Mouse (Mus musculus): ENCODE results near the gene Zg16.

The Zg16 gene

GRCm38 (mm10) chr7:127019306-127019960, 67.7 kb downstream of the Zg16 start:
- DNase-seq, result no peak

- DNase-seq, result no peak
These were observed 68.5 kb downstream of the Zg16 start for GRCm38 (mm10) chr7:127018416-127019305.

- DNase-seq, result no peak
These were observed 69.2 kb downstream of the Zg16 start for GRCm38 (mm10) chr7:127017950-127018345.

GRCm38 (mm10) chr7:127016971-127017949, 69.9 kb downstream of the Zg16 start, which contains the start of gene Pagr1a:
Gene Pagr1a (minus strand): TSS chr7:127017352.
- DNase-seq, result peak; percentile 100

GRCm38 (mm10) chr7:127016486-127016938, 70.6 kb downstream of the Zg16 start:
- DNase-seq, result no peak

- no peak for DNase-seq
These were observed 70.8 kb downstream of the Zg16 start, which contains the start of gene Pagr1b for GRCm38 (mm10) chr7:127016481-127016485. Gene Pagr1b (minus strand): TSS chr7:127016484.

- peak; percentile 71 for DNase-seq
These were observed 71.0 kb downstream of the Zg16 start for GRCm38 (mm10) chr7:127016081-127016480.

GRCm38 (mm10) chr7:127014993-127015392, 72.1 kb downstream of the Zg16 start:
- no peak for DNase-seq

GRCm38 (mm10) chr7:127014320-127014719, 72.8 kb downstream of the Zg16 start, which contains the start of gene Mvp:
Gene Mvp (minus strand): TSS chr7:127014621.
- DNase-seq, result peak; percentile 64

- no peak for DNase-seq
These were observed 73.7 kb downstream of the Zg16 start for GRCm38 (mm10) chr7:127013385-127013784.

- no peak for DNase-seq
These were observed 74.3 kb downstream of the Zg16 start for GRCm38 (mm10) chr7:127012845-127013244.

GRCm38 (mm10) chr7:127012374-127012773, 74.8 kb downstream of the Zg16 start:
- no peak for DNase-seq

GRCm38 (mm10) chr7:127011717-127012116, 75.4 kb downstream of the Zg16 start:
- no peak for DNase-seq

- no peak for DNase-seq
These were observed 76.1 kb downstream of the Zg16 start for GRCm38 (mm10) chr7:127011051-127011450.

- no peak for DNase-seq
These were observed 77.6 kb downstream of the Zg16 start for GRCm38 (mm10) chr7:127009307-127010085.

- no peak for DNase-seq
These were observed 78.7 kb downstream of the Zg16 start for GRCm38 (mm10) chr7:127008239-127009019.

GRCm38 (mm10) chr7:127007313-127008024, 79.7 kb downstream of the Zg16 start:
- no peak for DNase-seq

GRCm38 (mm10) chr7:127004122-127004875, 82.8 kb downstream of the Zg16 start:
- no peak for DNase-seq

- no peak for DNase-seq
These were observed 83.5 kb downstream of the Zg16 start for GRCm38 (mm10) chr7:127003620-127004019.

All from embryo, embryonic 11 days (tissue).